Mouse (Mus musculus) E14TG2a.4 (cell line): ENCODE data around the gene Kctd17.

Experiments used
- CTCF ChIP-seq: conservative IDR thresholded peaks from 2 replicates; pipeline ENCODE4 v1.5.1; 2014; ENCODE audit warnings: low read length
- NANOG ChIP-seq: IDR thresholded peaks from 2 replicates; pipeline ENCODE4 v1.6.1; 2014; ENCODE audit warnings: borderline replicate concordance, low read length, mixed read lengths
- POU5F1 ChIP-seq: IDR thresholded peaks from 2 replicates; pipeline ENCODE4 v1.6.1; 2014; ENCODE audit warnings: low read length, borderline replicate concordance

DNA sequence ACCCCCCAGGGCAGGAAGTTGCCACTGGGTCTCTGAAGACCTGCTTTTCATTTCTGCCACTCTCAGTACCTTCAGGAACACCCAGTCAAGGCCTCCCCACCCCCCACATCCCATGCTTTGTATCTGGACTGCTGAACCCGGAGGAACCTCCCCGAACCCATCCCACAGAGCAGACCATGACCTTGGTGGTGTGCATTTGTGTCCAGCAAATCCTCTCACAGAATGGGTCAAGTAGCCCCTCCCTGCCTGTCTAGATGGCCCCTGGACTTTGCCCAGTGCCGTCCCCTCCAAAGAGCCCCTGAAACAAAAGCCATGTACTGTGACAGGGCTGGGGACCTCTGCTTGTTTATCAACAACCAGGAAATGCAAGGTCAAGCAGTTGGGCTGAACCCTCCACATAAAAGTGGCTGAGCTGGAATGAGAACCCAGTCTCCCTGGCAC is 25.0 kb upstream of the Kctd17 start:
- no peak for TF ChIP-seq CTCF
- no peak for TF ChIP-seq POU5F1
- TF ChIP-seq NANOG = no peak
